Mouse (Mus musculus) ovary, postnatal 36 days (tissue): ENCODE measurements at regions not wholly inside any gene's neighbourhood (a gene's known extent, or its start where the extent isn't known, plus 50 kb on each side); places are given as distances from the start of the nearest gene placed in this dataset.

Source experiments
- DNase-seq: peaks from one replicate; pipeline ENCODE4 v3.0.0; 2022; ENCODE audit warnings: low spot score, mixed read lengths

DNA sequence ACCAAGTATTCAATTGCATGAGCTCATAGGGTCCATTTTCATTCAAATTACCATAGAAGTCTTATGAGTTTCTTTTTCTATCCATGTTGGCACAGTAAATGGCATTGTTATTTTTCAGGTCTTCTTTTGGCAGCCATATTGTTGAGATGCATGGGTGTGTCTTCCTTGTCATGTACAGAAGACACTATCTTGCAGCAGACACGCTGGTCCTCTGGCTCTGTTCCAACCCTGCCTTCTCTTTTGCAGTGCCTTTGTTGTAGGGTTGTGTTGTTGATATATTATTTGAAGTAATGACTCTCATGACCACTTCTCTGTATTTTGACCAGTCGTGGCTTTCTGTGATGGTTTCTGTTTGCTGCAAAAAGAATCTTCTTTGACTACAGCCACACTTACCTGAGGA is 274.4 kb upstream of the Camk1g start:
- no peak for DNase-seq

DNA sequence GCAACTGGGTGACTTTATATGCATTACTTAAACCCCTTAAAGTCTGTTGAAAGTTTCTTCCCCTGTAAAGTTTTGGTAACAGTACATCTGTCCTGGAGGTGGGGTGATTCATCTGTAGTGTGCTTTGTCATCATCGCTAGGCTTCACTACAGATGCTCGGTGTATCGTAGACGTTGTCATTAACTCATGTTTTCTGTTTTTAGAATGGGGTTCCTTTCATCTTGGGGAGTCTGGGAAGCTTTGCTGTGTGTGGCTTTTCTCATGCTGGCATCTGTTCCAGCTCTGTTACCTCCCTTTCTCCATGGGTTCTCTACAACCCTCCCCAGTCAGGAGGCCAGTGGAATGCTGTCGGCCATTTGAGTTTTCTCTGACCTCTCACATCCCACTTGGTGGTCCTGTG is 266.4 kb upstream of the Camk1g start:
- no peak for DNase-seq

DNA sequence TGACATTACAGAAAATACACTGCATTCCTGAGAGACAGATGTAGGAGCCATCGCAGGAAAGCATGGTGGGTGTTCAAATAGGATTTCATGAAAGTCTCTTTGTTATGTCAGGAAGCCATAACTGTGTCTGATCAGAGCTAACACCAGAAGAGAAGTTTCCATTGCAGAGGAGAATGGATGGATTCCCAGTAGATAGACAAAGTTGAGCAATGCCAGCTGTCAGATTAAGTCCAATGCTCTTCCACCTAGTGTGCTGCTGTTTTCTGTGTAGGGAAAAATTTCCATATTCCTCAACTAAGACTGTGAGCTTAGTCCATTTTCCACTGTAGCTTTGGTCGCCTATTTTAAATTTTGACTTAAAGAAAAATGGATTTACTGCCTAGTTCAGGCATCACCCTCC is 262.0 kb upstream of the Camk1g start:
- DNase-seq: no peak

DNA sequence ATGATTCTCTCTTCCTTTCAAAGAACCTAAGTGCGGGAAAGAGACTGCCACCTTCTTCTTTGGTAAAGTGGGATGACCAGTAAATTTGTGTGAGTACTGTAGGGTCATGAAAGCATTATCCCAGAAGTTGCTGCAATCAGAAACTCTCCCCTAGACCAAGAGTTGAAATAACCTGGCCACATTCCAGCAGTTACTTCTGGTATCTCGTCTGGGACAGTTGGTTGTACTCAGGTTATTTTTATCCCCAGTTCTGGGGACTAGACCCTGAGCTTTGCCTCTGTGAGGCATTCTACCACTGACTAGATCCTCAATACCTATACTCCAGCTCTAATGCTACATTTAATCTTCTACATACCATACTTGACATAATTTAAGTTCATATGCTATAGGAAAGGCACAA is 259.8 kb upstream of the Camk1g start:
- no peak for DNase-seq

DNA sequence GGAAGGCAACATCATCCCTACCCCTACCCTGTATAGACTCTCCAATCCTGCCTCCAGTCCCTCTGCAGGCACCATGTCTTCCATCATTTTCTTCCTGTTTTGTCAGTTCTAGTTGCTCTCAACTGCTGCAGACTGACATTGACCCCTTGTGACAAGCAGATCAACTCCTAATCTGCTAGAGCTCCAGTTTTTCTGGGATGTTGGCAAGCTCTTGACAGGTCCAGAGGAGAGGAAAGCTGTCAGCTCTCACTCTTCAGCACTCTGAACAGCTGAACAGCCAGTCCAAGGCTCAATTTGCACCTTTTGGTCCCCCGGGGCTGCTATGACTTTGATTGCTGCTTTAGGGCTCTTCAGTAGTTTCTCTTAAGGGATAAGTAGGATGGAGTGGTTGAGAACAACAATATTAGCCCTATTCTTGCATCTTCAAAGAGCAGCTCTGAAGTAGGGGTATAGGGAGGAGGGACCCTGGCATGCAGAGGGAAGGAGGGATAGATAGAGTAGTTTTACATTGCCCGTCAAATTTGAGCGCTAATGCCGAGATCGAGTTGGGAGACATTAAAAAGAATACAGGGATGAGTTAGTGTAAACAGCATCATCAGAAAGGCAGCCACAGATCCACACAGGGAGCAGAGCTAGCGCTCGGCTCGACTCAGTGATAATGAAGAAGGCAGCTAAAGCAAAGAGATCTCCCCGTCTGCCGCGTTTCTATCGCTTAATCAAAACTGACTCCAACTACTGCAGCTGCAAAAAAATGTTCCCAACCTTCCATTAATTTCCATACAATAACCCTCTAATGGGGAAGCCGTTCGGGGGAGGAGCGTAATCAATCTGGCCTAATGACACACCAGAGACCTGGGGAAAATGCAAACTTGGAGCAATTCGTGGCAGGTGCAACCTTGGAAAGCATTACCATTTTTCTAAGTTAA is 257.1 kb upstream of the Camk1g start:
- no peak for DNase-seq

DNA sequence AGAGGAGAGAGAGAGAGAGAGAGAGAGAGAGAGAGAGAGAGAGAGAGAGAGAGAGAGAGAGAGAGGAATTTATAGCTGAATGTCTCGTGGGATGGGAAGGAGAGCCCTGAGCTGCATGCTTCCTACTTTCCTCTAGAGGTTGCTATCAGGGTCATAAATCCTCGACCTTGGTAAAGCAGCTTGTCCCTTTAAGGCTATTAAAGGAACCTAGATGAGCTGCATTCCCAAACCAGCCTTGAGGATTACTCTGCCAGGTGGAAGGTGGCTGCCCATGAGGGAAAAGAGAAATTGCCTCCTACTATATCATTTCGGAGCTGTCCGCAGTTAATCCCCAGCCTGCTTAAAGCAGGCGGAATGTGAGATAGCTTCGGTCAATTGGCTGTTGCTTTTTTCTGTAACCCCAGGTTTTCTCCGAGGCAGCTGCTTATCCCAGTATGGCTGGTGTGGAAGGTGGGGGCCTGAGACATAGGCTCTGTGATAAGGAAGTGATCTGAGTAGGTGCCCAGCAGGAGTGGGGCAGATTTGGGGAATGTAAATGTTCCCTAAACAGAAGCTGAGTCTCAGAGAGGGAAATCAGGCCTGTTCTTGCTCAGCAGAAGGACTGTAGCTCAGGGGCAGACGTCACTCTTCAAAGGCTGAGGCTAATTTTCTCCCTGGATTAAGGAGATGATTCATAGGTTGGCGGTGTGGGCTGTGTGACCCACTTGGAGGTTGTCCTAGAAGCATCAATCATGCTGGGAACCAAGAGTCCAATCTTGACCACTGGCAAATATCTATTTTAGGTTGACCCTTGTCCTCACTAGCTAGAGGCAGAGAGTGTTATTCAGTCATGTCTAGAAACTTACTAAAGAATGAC is 255.2 kb upstream of the Camk1g start:
- no peak for DNase-seq

DNA sequence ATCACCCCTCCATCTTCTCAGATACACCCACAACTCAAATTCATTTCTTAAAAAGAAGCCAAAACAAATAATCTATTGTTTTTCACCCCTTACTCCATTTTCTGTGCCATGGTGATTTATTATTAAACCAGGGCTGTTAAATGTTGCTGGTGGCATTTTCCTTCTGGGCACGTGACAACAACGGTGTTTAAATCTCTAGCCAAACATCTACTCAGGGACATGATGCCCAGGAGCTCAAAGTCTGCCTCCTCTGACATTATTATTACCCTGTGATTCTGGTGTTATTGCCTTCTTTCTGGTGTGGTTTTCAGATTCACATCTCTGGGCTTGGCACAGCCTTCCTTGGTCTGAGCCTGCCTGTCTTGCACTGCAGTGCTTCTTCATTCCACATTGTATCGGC is 253.5 kb upstream of the Camk1g start:
- no peak for DNase-seq

DNA sequence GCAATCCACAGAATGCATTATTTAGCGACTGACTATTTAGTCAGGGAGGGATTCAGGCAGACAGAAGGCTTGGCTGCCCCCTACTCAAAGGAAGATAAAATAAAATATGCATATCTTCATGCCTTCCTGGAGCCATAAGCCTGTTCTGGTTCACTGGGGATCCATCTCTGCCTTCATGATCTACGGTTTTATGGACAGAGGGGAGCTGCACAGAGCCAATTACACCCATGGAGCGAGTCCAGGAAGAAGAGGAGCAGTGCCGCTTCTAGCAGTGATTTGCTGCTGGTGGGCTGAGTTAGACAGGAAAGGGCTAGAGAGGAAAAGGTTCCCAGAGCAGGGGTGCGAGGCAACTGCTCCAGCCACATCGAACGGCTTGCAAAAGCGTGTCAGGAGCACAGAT is 248.2 kb upstream of the Camk1g start:
- no peak for DNase-seq

DNA sequence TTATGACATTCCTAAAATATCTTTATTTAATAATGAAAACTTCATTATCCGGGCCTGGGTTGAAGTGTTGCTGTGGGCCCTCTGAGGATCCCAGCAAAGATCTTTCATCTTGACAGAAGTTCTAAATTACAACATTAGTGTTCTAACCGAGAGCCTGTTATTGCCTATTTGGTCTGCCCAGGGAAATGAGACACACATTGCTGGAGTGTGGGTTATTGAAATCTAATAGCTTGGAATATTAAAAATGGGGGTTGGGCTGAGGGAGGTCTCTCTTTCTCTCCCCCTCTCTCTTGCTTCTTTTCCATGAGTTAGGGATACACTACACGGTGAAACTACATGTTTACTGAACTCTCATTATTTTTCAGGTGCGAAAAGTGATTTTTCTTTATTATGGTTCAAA is 240.4 kb upstream of the Camk1g start:
- no peak for DNase-seq

DNA sequence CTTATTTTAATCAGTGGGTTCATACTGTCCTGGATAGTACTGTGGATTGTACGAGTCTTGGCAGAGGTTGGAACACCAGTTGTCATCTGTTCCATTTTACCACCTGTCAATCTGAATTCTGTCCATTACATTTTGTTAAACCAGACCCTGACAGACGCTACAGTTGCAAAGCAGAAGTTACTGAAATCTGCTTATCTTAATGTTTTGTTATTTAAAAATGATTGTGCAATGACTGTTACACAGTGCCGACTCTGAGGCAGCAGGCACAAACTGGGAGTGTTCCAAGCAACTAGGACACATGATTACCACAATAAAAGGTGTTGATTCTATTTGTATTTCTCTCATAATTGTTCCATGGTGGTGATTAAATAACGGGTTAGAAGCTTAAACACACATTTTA is 229.8 kb upstream of the Camk1g start:
- DNase-seq: no peak

DNA sequence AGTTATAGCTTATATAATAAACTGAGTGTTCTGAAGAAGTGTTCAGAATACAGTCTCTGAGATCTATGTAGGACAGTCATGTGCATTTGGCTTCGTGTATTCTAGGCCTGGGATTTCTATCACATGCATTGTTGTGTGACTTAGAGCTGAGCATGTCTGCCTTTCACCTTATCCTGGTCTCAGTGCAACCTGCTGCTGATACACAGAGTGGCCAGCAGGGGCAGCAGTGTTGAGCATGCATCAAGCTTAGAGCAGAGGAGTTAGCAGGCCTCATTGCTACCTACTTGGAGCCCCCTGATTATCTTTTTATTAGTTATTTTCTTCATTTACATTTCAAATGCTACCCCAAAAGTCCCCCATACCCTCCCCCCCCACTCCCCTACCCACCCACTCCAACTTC is 229.1 kb upstream of the Camk1g start:
- DNase-seq: no peak

DNA sequence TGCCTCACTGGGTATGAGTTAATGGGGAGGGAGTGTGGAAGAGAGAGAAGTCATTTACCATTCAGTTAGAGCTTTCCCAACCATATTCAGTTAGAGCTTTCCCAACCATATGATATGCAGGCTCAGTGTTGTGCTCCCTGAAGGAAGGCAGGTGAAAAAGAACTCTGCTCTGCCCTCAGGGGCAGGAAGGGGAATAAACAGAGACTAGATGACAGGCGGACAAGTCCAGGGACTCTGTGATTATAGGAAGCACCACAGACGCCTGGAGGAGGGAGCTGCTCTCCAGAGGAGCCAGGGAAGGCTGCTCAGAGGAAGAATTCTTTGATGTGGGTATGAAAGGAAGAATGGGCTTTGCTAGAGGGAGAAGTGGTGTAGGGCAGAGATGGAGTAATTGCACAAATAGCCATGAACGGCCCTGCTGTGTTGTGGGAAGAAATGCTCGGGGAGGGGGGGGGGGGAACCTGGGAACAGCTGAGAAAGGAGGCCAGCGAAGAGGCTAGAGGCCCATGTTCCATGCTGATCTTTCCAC is 220.3 kb upstream of the Camk1g start:
- no peak for DNase-seq

DNA sequence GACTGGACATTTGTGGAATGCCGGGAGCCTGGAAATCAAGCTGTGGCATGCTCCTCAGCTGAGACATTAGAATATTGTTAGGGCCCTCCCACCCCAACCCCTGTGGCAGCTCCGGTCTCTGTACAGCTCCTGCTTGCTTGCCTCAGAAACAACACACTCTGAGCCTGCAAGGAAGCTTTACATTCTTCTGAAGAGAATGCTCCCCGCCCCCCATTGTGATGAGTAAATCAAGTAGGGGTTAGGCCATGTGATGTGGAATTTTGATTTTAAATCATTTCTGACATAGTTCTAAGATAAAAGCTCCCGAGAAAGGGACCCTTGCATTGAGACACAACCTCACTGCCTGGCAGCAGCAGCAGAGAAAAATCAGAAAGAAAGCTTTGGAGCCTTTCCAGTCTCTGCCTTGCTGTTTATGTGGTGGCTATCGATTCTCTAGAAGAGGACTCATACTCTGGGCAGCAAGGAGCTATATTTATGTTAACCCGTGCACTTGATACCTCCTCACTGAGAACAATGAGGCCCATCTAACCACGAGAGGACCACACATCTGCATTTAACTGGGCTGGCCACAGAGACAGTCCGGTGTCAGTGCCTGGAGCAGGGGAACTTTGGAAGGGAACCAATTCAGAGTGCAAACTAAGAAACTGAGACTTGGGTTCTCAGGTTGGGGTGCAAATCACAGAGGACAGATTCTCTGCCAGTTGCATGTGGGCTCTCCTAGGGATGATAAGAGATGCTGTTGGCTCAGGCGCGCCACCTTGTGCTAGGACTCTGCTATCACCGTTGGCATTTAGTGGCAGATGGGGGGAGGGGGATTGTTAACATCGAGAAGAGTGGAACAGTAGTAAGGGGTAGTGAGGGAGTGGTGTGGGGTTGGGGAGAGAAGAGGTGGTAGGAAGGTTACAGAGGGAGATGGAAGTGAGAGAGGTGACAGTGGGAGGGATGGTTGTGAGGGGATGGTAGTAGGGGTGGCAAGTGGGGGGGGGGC is 218.7 kb upstream of the Camk1g start:
- peak; percentile 67 for DNase-seq

DNA sequence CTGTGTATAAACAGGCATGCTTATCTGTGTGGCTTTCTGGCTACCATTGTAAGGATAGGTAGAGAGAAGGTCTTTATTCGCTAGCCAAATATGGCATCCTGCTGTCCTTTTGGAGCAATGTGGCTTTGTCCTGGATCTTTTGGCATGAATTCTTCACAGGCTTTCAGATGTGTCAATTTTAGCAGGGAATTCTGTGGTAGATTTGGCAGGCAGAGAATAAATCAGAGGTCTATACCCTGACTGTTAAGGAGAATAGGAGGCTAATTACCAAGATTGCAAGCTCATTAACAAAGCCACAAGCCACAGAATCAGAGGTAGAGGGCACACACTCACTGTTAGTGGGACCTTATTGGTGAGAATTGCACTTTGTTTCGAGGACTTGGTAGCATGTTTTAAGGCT is 217.2 kb upstream of the Camk1g start:
- no peak for DNase-seq

DNA sequence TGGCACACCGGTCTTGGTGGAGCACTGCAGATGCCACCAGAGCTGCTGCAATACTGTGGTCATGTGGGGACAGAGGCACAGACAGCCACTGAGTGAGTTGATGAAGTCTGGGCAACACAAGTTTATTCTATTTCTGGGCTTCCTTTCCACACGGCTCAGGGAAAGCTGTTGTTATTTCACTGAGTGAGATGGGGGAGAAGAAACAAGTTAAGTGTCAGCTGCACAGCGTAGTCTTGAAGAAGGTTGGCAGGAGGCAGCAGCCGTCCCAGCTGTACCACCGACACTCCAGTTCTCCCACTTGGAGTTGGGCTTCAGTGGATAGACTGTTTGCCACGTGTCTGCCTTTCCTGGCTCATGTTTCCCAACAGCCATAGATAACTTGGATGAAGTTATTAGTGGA is 216.8 kb upstream of the Camk1g start:
- no peak for DNase-seq

DNA sequence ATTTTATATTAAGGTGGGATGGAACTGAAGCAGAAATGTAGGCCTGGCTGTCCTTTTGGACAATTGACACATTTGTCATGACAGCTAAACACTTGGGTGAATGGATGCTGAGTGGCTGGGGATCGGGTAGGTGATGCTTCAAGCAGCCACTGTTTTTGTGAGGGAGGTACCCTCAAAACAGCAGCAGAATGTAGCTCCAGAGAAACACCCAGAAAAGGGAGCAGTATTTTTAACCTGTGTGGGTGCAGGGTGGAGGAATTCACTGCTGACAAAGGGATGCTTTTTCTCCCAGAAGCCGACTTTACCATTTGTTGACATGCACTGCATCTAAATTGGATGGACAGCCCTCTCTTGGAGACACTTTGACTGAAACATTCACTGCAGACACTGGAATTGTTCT is 213.7 kb upstream of the Camk1g start:
- DNase-seq: no peak

DNA sequence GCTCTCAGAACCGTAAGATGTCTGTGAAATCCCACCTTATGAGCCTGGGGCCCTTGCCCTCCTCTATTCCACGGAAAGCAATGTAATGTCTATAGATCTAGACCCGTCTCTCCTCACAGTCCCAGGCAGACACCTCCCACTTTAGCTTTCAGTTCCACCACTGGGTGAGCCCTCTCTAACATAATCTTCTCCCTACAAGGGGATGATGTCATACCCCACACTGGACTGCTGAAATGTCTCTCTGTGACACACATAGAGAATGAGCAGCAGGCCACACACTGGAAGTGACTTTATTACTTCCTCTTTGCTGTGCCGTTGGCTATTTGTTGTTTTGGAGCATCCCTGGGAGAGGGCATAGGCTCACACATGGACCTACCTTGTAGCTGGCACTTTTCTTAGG is 210.3 kb upstream of the Camk1g start:
- no peak for DNase-seq

DNA sequence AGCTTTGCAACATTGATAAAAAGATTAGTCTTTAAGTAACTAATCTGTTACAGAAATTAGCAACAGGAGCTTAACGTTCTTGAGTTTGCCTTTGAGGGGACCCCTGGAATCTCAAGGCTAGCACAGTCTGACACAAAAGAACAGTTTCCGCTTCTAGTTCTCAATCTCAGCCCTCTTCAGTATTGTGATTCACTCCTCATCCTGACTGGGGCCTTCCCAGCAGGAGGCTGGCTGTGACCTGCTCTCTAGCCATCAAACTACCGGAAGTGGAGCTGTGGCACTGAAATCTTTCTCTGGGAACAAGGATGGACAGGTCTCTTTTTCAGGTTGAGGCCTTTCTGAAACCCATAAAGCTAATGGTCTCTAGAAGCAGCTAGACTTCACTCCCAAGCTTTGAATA is 209.6 kb upstream of the Camk1g start:
- DNase-seq: no peak

DNA sequence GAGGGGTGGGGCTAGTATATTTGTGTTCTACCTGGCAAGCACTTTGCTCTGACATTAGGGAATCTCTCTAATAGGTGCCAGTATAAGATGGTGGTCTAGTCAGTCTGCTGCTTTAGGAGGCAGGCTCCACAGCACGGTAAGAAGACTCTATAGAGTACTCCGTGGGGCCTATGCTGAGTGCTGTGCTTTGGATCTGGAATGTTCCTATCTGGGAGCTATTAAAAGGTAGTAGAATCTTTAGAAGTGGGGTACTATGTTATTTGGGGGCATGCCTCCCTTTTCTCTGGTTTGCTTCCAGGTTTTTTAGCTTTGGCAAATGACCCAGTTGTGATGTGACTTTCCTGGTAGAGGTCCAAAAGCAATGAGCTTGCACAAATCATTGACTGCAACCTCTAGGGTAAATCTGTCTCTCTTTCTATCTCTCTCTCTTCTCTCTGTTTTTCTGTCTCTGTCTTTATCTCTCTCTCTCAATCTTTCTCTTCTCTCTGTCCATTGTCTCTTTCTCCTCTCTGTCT is 208.6 kb upstream of the Camk1g start:
- DNase-seq: no peak

DNA sequence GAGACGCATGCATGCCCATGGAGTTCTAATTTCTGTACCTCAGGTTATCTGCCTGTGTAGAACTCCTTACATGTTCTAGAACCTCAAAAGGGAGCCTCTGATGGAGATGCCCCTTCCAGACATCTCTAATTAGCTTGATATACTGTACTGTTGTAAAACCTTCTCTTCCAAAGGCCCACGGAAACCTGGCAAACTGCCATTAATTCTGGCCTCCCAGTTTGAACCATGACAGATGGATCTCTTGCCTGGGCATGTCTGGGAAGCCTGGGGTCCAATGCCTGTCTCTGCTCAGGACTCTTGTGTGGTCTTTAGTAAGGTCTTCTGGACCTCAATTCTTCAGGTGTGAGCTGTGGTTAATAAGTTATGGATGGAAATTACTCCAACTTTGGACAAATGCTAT is 207.7 kb upstream of the Camk1g start:
- DNase-seq: no peak

DNA sequence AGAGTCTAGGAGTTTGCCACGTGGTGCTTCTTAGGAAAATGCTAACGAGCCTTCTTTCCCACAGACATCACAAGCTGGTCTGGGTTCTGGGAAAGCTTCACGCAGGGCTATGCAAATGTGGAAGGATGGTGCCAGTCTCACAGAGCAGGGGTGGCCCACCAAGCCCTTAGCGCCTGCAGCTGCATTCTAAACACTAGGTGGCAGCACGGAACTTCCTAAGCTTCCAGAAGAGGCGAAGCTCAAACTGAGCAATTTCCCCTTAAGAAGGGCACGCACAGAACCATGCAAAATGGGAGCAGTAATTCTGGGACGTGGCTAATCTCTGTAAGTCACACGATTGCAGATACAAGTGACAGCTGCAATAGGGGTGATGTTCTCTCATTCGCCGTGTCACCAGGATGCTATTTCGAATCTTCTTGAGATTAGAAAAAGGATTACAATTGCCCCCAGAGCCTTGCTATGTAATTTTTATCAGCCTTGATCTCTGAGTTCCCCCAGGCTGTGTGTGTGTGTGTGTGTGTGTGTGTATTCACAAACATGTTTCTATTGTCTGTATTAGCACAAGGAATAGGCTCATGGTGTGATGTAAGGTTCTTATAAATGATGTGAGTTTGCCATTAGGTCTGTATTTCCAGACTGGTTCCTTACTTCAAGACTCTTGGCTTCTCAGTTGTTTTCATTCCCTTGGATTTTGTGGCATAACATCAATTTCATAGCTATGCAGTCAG is 206.1 kb upstream of the Camk1g start:
- DNase-seq: peak; percentile 55
